Mouse (Mus musculus) urinary bladder, postnatal 10 days (tissue): Measurements from ENCODE around the gene Wnt5b.
"Not testable (repeated sequence)": the region's sequence is repeated elsewhere in the genome, so short reads cannot be mapped to it uniquely, and the experiment has no call there.

Experiments
- DNase-seq: peaks from one replicate; pipeline ENCODE4 v3.0.0; 2022; ENCODE audit warnings: low spot score

The Wnt5b gene

DNA sequence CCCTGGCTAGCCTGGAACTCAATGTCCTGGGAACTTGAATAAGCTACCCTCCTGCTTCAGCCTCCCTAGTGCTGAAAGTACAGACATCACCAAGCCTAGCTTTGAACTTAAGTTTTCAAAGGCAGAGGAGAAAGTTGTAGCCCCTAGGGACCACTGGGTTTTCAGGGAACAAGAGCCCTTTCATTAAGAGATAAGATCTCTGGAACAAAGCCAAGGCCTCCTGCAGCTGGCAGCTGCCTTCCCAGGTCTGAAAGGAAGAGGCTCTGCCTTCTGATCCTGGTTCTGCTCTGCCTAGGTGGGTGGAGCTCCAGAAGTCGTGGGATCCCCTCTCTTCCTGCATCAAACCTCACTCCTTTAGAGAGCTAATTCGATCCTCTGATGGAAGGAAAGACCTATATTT is 58.7 kb downstream of the Wnt5b start:
- no peak for DNase-seq

DNA sequence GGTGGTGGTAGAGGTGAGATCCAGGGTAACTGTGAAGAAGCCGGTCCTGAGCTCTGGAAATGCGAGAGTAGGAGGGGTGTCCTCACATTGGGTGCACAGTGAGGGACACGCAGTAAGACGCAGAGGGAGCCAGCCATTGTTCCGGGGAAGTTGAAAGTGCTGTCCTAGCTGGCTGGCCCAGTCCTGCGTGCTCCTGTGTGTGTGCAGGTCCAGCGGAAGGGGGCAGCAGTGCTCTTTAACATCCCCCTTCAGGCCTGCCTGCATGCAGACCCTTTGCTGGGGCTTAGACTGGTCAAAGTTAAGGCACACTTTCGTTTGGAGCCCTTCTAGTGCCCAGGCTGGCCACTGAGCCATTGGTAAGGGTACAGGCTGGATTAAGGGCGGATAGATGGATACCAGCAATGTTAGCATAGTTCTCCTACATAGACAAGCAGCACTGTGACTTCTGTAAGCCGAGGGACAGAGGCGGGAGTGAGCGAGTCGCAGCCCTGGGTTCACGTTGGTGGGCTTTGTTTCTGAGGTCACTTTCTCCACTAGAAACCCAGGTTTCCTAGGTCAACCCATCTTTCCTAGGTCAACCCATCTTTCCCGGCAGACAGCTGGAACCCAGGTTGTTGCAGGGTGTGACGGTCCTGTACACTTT is 61.1 kb downstream of the Wnt5b start:
- DNase-seq: no peak

DNA sequence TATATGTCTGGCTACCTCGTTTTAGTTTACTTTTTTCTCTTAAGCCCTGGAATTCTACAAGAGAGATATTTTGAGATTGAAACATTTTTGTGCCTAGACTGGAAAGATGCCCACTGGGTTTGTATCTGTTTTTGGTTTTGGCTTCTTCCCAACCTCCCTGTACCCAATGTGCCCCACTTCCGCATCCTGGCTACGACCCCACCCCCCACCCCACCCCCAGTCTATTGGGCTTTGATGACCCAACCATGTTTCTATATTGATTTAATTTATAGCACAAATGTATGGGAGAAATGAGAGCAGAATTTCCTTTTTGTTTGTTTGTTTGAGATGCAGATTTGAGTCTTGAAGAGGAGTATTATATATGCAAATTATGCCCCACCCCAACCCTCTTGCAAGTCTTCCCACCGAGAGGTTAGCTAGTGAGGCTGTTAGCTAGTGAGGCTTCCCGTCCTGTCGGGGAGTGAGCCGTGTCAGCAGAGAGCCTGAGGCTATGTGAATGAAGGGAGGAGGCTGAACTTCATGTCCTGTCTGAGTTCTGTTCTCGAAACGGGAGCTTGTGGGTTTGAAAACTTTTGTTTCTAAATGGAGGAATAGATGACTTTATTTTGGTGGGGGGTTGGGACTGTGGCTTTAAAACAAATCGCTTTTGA is 62.3 kb downstream of the Wnt5b start:
- DNase-seq: not testable (repeated sequence)

DNA sequence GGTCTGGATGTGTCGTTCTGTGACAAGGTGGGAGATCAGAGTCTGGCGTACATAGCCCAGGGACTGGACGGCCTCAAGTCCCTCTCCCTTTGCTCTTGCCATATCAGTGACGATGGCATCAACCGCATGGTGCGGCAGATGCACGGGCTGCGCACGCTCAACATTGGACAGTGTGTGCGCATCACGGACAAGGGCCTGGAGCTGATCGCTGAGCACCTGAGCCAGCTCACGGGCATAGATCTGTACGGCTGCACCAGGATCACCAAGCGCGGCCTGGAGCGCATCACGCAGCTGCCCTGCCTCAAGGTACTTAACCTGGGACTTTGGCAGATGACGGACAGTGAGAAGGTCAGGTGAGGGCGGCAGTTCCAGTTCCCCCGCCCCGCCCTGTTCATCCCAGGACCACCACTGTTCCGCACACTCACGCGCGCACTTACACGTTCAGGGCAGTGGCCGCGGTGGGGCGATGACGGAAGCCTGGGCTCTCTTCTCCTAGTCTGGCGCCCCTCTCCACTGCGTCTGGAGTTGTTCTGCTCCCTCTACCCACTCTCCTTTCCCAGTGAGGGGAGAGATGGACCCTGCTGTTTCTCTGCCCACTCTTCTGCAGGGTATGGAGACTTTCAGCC is 63.3 kb downstream of the Wnt5b start:
- DNase-seq: no peak

DNA sequence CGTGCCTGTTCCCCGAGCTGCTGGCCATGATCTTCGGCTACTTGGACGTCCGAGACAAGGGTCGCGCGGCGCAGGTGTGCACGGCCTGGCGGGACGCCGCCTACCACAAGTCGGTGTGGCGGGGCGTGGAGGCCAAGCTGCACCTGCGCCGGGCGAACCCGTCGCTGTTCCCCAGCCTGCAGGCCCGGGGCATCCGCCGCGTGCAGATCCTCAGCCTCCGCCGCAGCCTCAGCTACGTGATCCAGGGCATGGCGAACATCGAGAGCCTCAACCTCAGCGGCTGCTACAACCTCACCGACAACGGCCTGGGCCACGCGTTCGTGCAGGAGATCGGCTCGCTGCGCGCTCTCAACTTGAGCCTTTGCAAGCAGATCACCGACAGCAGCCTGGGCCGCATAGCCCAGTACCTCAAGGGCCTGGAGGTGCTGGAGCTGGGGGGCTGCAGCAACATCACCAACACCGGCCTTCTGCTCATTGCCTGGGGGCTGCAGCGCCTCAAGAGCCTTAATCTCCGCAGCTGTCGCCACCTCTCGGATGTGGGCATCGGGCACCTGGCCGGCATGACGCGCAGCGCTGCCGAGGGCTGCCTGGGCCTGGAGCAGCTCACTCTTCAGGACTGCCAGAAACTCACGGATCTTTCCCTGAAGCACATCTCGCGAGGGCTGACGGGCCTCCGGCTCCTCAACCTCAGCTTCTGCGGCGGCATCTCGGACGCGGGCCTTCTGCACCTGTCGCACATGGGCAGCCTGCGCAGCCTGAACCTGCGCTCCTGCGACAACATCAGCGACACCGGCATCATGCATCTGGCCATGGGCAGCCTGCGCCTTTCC is 64.1 kb downstream of the Wnt5b start:
- peak; percentile 26 for DNase-seq

DNA sequence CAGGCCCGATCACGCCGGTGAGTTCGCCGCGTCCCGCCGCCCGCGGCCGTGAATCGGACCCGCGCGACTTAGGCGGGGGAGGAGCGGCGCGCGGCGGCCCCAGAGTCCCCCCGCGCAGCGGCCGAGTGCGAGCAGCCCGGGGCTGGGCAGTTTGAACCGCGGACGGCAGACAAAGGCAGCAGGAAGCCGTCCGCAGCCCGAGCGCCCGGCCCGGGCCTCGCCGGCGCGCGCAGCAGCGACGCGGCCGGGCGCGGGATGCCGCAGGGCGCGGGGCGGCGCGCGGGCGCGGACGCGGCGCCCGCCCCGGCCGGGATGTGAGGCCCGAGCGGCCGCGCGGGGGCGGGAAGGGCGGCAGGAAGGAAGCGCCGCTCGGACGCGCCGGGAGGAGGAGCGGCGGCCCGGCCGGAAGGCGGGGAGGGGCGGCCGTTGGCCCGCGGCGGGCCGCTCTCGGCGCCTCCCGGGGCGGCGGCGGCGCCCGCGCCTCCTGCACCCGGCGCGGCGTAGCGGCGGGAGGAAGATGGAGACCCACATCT is 64.7 kb downstream of the Wnt5b start, which contains the start of gene Fbxl14:
Fbxl14 (plus strand) TSS at position 326 of the 533 bp plus-strand sequence.
- DNase-seq: no peak

DNA sequence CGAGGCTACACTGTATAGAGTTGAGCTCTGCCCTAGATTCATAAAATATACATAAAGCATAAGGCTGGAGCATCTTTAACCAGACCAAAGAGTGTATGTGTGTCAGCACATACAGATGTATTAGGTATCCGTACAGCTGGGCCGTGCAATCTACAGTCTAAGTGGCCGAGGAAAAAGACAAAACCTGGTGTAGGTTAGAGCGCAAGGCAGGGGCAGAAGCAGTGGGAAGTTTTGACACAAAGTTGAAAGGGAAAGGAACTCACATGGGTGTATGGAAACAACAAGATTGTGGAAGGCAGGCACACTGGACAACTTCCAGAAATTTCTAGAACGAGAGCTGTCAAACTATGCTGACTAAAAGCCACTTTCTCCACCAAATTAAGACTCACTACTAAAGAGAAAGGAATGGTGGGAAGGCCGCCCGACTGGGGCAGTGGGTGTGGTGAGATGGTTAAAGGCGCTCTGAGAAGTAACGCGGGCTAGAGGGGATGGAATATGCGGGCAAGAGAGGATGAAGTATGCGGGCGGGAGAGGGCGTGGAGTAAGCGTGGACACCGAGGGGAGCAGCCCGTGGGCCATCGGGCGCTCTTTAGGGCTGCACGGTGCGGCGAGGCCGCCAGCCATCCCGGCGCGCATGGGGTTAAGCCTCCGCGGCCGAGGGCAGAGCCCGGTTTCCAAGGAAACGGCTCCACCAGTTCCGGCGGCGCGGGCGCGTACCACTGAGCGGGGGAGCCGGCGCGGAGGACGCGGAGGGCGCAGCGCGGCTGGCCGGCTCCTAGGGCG is 65.4 kb downstream of the Wnt5b start:
- peak; percentile 48 for DNase-seq

DNA sequence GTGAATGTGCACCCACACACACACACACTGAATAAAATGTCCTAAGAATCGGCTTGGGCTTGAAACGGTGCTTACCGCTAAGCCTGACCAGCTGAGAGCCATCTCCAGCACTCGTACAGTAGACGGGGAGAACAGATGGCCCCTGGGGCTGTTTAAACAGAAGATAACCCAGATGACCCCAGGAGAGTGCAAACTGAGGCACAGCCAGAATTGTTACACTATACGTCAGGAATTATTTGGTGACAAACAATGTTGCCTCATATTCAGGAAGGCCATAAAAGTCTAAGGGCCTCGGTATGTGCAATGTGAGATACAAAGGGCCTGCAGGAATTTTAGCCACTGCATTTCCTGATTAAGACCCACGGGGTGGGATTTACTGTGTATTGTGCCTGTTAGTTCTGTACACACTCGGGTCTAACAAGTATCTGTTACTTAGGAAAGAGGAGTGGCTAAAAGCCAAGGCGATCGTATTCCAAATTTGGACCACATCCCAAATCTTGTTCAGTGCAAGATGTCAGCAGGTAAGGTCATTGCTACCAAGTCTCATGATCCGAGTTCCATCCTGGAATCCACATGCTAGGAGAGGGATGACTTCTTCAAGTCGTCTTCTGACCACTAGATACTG is 66.3 kb downstream of the Wnt5b start:
- DNase-seq: no peak

DNA sequence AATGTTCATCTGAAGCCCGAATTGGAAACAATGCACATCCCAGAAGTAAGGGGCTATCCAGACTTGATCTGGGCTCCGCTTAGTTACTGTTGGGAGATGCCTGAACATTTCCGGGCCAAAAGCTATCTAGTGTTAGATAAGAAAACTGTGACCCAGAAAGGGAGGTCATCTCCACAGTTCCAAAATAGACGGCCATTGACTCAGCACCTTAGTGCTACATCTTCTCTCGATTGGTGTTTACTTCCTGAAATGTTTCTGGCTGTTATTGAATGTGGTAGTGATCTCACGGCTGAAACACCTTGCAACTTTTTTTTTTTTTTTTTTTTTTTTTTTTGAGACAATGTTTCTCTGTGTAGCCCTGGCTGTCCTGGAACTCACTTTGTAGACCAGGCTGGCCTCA is 68.2 kb downstream of the Wnt5b start:
- DNase-seq: no peak

DNA sequence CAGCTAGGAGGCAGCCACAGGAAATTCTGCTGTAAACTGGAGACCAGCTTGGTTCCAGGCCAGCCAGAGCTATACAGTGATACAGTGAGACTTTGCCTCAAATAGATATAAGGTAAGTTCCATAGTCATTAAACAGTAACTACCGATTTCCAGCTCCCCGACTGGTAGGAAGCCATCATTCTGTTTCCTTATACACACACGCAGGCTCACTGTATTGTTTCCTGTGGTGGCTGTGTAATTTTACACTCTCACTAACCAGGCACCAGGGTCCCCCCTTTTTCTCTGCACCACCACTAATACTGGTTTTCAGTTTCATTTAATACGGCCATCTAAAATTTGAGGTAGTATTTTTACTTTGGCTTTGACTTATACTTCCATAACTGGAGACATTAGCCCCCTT is 70.2 kb downstream of the Wnt5b start:
- DNase-seq: no peak

DNA sequence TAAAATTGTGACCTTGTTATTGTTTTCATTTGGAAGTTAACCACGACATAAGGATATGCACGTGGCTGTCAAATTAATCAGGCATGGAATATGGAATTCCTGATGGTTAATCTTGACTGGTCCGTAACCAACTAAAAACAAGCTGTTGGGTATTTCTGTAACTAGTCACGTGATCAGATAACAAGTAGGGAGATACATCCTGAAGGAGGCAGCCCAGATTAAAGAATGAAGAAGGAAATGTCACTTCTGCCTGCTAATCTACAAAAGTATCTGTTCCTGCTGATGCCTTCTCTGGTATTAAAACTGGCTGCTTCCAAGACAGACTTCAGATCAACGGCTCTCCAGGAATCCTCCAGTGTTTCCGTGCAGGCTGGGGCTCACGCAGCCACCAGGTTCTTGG is 70.7 kb downstream of the Wnt5b start:
- no peak for DNase-seq

DNA sequence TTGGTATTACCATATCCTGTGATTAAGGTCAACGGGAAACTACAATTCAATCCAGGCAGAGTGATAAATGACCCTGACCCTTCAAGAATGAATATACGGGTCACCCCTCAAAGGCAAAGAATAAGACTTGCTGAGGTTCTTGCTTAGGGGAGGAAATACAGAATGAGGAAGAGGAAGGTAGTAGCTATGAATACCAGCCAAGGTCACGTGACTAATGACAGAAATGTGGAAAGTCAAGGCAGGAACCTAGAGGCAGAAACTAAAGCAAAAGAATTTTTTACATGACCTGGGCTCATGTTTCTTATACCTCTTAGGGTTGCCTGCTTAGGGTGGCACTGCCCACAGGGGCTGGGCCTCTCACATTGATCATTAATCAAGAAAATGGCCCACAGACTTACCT is 71.4 kb downstream of the Wnt5b start:
- DNase-seq: no peak

DNA sequence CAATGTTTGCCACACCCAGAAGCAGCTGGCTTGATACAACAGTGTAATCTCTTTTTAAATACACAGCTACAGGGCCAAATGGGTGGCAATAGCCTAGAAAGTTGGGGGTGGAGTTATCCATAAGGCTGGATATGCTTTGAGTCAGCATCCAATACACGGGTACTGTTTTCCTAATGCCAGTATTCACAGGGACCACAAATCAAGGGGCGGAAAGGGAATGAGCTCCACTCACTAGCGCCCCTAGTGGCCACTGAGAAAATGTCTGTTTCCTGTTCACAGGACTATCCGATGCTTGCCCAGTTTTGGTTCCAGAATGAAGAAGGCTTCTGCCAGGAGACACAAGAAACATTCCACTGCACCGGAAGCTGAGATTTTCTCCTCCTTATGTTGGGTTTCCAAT is 72.0 kb downstream of the Wnt5b start:
- no peak for DNase-seq

DNA sequence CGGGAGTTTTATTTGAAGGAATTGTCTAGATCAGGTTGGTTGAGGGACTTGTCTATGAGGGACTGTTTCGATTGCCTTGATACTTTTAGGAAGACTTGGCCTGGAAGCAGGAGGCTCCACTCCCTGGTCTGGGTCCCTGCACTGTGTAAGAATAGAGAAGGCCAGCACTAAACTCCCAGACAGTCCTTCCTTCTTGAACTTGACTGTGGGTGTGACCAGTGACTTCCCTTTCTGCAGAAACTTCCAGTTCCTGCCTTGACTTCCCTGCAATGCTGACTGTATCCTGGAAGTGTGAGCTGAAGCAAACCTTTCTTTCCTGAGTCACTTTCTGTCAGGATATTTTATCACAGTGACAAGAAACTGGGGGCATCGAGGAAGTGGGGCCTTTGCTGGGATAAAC is 73.4 kb downstream of the Wnt5b start:
- DNase-seq: no peak

DNA sequence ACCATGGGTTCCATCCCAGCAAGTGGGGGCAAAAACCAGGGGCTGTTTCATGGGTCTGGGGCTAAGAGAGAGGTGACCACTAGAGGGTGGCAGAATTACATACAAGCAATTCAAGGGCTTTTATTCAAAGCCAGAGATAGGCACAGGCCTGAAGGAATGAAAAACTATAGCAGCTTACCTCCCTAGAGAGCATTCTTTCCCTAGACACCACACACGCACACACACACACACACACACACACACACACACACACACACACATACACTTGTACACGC is 76.4 kb downstream of the Wnt5b start:
- DNase-seq: no peak

DNA sequence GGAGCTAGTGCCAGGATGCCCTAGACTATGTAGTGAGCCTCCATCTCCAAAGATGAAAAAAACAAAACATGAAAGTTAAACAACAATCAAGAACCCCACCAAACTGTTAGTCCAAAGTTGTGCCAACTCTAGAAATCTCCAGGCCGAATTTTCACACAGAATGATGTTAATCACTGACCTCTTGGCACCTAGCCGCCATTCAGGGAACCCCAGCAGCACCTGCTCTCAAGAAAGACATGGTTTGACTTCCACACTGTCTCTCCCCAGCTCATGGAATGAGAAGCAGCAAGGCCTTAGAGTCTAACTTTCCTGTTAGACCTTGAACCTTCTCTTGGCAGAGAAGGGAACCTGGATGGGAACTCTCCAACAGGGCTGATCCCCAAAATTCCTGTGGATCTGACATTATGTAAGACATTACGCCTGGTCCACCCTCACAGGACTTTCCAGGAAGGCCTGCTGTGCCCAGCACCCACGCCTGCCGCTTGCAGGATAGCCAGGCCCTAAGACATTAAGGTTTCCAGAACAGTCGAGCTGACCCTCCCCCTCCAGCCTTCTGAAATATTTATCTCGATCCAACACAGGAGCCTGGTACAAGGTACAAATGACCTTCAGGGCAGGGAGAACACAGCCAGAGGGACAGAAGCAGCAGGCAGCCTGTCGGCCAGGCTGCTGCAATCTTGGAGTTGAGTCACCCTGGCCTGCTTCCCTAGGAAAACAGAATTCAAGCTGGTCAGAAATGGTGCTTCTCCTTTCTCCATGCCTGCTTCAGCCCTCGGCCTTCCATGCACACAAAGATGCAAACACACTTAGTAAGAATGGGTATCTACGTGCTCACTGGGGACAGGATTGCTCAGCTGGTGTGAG is 77.0 kb downstream of the Wnt5b start:
- no peak for DNase-seq

DNA sequence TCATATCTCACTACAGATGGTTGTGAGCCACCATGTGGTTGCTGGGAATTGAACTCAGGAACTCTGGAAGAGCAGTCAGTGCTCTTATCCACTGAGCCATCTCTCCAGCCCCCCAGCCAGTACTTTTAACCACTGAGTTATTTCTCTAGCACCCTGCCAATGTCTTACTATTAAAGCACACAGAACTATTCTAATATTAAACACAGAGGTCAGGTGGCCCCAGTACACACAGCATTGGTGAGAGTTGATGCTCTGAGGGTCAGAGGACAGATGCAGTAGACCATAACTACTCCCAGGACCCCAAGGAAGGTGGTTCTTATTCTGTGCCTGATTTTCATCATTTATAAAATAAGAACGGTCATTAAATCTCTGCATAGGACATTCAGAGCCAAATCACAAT is 78.0 kb downstream of the Wnt5b start:
- DNase-seq: no peak

DNA sequence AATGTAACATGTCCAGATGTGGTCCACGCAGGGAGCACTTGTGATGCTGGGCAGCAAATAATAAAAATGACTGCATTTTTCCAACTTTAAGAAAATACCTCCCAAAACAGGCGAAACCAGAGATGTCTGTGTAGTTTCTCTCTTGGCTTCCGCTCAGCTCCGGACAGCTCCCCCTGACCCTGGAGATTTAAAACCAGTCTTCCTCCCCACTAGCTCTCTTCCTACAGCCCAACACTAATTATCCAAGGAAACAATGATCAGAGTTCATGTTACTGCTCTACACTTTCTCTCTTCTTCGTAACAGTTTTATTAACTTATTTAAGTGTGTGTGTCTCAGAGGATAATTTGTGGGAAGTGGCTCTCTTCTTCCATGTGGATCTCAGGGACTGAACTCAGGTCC is 83.8 kb downstream of the Wnt5b start:
- no peak for DNase-seq

DNA sequence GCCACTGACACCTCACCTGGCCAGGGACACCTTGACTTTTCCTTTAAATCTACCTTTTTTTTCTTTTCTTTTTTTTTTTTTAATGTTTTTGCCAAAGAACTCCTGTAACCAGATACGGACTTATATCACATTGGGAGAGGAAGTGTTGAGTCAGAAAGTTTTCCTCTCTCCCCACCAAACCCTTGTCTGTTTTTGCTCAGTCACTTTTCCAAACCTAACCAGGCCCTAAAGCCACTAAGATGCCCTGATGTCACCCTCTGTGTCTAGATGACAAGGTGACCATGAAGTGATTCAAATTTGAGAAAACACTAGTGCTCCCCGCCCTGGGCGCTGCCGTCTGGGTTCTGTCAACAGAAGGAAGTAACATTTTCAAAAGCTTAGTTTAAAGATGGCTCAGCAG is 85.1 kb downstream of the Wnt5b start:
- DNase-seq: no peak

DNA sequence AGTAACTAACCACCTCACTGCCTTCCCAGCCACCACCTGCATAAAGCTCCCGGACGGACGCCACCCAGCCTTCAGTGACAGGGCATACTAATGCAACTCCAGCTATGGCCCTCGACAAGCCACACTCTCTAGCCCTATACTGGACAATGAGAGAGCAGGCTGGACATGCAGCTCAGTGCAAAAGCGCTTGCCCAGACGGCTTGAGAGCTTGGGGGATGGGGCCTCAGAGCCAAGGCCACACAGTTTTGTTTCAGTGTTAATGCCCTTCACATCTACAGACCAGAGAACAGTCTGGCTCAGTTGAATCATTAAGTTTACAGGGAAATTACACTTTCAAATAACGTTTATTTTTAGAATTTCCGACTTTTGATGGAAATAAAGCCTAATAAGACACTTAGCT is 86.0 kb downstream of the Wnt5b start:
- DNase-seq: no peak
